Mouse (Mus musculus): ENCODE data around the gene Slc22a3. TPM values are rescaled to one million over a fixed set of nuclear protein-coding genes. Genes with fewer than 3 reads are reported as not detected.

Slc22a3 gene
- polyA plus RNA-seq, 1 experiment from 2014 or later, result 0.59 TPM

DNA sequence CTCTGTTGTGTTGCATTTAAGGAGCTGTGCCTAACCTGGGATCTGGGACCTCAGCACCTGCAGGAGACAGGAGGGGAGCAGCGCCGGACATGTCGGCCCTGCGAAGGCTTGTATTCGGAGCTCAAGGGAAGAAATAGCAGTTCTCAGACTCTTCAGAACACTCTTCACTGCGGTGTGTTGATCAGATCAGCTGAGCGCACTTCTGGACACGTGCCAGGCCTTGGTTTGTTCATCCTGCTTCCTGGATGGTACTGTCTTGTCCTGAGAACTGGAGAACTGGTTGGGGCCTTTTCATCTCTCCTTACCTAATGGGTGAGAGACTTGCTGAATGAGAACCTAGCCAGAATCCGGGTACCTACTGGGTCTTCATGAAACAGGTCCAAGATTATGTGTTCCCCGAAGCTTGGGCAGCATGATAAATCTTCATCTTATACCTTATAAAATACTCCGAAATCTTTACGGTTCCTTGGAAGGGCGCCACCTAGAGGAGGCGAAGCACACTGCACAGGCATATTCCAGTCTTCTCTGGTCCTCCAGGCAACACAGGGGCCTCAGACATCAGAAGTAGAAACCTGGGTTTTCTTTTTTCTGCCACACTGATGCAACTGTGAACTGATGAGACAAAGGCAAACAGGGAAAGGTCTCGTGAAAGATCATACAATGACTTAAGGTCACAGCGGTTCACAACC lies 86.5 kb downstream of the Slc22a3 start:
- Histone ChIP-seq H3K4me3 (no peak overlapping the region), H3K36me3 (no peaks in the 10 kb centered on the region), H3K9ac (no peak overlapping the region), H3K27me3 (no peaks in the 10 kb centered on the region), H3K27ac (no peak overlapping the region), H3K4me2 (no peak overlapping the region), H3K9me3 (no peaks in the 10 kb centered on the region), H3K4me1 (peaks cover 13% of the 10 kb centered on the region; the same call in 1 of the 2 replicates)
- ATAC-seq (ENCODE audit: insufficient number of reproducible peaks, insufficient read depth, low FRiP score, low TSS enrichment, low read depth), result no peak
- 64% methylated on average over 16 of the region's 16 CpGs for WGBS

DNA sequence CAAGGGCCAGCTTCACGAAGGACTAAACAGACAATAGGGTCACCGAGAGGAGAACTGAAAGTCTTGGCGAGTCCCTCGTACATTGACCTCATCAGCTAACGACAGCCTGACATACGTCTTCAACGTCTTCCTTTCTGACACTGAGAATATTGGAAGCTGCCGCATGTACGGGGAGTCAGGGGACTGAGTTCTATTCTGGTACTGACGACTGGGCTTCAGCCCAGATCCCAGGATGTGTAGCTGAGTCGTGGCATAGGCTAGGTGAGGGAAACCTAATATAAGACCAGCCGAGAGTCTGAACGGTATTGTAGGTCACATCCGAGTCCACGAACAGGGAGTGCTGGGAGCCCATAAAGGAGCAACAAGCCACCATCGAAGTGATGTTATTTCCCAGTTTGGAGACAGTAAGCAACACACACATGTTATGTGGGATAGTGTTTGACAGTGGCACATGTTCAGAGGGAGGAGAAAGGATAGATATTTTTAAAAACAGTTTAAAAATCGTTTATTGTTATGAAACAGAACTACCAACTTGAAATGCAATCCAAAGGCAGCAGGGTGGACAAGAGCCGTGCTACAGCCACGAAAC lies 87.9 kb downstream of the Slc22a3 start:
- WGBS, result 68% methylated on average over 19 of the region's 19 CpGs

DNA sequence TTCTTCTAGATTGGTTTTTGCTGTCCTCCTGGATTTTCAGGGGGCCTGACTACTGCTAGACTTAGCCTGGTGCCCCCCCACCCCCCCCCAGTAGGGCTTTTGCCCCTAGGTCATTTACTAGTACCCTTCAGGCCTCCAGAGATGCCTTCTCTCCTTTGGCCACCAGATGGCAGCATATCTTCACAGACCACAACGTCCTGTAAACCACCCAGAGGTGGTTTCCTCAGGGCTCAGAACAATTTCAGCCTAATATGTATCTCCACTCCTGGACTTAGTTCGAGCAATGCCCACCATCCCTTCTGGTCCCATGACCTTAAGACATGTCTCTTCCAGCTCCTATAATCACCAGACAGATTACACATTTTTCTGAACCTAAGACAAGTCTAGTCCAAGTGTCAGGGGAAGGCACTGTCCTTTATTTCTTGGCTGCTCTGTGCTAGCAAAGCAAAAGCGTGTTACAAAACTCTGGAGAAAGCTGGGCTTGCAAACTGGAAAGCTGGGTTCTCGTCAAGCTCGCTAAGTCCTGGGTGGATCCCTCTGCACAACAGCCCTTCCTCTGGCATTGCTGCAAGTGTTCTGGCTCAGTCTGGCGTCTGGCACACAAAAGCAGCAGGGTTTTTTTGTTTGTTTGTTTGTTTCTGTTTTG lies 91.1 kb downstream of the Slc22a3 start:
- no peak for ATAC-seq (ENCODE audit: insufficient number of reproducible peaks, insufficient read depth, low FRiP score, low TSS enrichment, low read depth)
- WGBS, result 43% methylated on average over 6 of the region's 6 CpGs
- peak overlapping the region; percentile 64; the same call in 1 of the 2 replicates for H3K27ac ChIP-seq

More for the DNA sequence above, 87.9 kb downstream of the Slc22a3 start:
- no peak for ATAC-seq (ENCODE audit: insufficient number of reproducible peaks, insufficient read depth, low FRiP score, low TSS enrichment, low read depth)
- no peaks in the 10 kb centered on the region for H3K27me3 ChIP-seq
- H3K9ac ChIP-seq, result no peak overlapping the region
- no peak overlapping the region for H3K27ac ChIP-seq
- H3K36me3 ChIP-seq, result no peaks in the 10 kb centered on the region
- H3K4me1 ChIP-seq, result peaks cover 27% of the 10 kb centered on the region
- H3K4me3 ChIP-seq, result no peak overlapping the region
- no peaks in the 10 kb centered on the region for H3K9me3 ChIP-seq
- H3K4me2 ChIP-seq, result no peak overlapping the region

DNA sequence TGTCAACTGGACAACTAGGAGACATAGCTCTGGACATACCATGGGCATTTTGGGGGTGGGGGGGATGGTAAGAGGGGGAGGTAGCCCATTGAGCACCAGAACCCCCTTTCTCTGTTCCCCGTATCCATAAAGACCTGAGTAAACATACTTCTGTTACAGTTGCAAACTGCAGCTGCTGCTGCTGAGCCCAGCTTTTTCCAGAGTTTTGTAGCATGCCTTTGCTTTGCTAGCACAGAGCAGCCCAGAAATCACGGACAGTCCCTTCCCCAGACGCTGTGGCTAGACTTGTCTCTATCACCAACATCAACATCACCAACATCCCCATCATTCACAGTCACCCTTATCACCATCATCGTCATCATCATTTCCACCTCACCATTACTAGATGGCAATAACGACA lies 91.8 kb downstream of the Slc22a3 start:
- Histone ChIP-seq H3K27me3 (no peaks in the 10 kb centered on the region), H3K36me3 (no peaks in the 10 kb centered on the region), H3K4me1 (peaks cover 35% of the 10 kb centered on the region), H3K9me3 (no peaks in the 10 kb centered on the region), H3K4me2 (no peak overlapping the region), H3K27ac (peak overlapping the region; percentile 64), H3K9ac (no peak overlapping the region), H3K4me3 (no peak overlapping the region)
- WGBS, result 69% methylated on average over 5 of the region's 5 CpGs
- ATAC-seq (ENCODE audit: insufficient number of reproducible peaks, insufficient read depth, low FRiP score, low TSS enrichment, low read depth), result no peak

More for the DNA sequence above, 91.1 kb downstream of the Slc22a3 start:
- H3K4me1 ChIP-seq, result peaks cover 38% of the 10 kb centered on the region
- H3K36me3 ChIP-seq, result no peaks in the 10 kb centered on the region
- H3K9me3 ChIP-seq, result no peaks in the 10 kb centered on the region
- H3K4me3 ChIP-seq, result no peak overlapping the region
- no peak overlapping the region for H3K9ac ChIP-seq
- H3K4me2 ChIP-seq, result no peak overlapping the region
- H3K27me3 ChIP-seq, result no peaks in the 10 kb centered on the region

DNA sequence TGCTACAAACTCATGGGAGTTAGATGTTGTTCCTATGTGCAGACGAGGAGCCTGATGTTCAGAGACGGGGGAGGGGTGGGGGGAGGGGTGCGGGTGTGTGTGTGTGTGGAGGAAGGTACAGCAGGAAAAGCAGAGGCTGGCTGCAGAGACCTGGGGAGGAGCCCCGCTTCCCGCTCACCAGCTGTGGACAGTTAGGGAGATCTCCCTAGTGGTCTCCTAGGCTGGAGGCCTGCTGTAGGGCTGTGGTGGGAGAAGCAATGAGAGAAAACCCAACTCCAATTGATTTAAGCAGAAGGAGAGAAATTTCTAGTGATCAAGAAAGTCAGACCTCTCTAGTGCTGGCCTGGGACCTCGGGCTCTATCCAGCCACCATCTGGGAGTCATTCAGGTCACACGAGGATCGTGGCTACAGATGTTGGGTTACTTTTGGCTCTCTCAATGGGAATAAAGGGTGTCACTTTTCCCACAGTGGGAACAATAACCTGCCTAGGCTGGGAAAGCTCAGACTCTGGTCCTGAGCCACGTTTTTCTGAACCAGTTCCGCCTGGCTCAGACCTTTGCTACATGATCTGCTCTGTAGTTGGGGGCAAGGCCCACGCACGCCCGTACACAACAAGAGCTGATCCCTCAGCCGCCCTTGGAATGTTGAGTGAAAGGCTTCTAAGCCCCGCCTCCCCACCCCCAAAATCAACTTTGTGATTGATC lies 92.3 kb downstream of the Slc22a3 start:
- no peak overlapping the region for H3K9ac ChIP-seq

DNA sequence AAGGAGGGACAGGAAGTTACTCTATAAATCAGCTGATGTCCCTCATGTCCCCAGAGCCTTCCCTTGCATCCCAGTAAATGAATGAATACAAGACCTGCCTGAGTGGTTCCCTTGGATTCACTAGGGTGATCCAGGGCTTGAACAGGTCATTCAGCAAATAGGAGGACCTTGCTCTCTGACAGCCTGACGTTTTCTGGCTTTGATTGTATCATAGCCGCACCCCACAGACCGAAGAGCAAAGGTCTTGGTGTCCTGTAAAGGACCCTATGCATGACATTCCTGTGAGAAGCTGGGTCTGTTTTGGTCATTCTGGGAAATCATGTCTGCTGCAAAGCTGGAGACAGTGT lies 94.6 kb downstream of the Slc22a3 start:
- Histone ChIP-seq H3K27ac (no peak overlapping the region), H3K27me3 (no peaks in the 10 kb centered on the region), H3K4me1 (peaks cover 31% of the 10 kb centered on the region), H3K4me2 (no peak overlapping the region), H3K4me3 (no peak overlapping the region), H3K9me3 (no peaks in the 10 kb centered on the region), H3K9ac (no peak overlapping the region), H3K36me3 (no peaks in the 10 kb centered on the region)
- ATAC-seq (ENCODE audit: insufficient number of reproducible peaks, insufficient read depth, low FRiP score, low TSS enrichment, low read depth), result no peak
- 64% methylated on average over 3 of the region's 3 CpGs for WGBS

More for the DNA sequence above, 92.3 kb downstream of the Slc22a3 start:
- WGBS, result 19% methylated on average over 15 of the region's 15 CpGs
- peaks cover 34% of the 10 kb centered on the region for H3K4me1 ChIP-seq
- no peaks in the 10 kb centered on the region for H3K27me3 ChIP-seq
- no peaks in the 10 kb centered on the region for H3K9me3 ChIP-seq
- H3K27ac ChIP-seq, result peak overlapping the region; percentile 64
- peak; percentile 52 for ATAC-seq (ENCODE audit: insufficient number of reproducible peaks, insufficient read depth, low FRiP score, low TSS enrichment, low read depth)
- no peak overlapping the region for H3K4me3 ChIP-seq
- no peaks in the 10 kb centered on the region for H3K36me3 ChIP-seq
- H3K4me2 ChIP-seq, result 0 out of 2 replicates have a peak overlapping the region, but pooled peaks have one; percentile 9

DNA sequence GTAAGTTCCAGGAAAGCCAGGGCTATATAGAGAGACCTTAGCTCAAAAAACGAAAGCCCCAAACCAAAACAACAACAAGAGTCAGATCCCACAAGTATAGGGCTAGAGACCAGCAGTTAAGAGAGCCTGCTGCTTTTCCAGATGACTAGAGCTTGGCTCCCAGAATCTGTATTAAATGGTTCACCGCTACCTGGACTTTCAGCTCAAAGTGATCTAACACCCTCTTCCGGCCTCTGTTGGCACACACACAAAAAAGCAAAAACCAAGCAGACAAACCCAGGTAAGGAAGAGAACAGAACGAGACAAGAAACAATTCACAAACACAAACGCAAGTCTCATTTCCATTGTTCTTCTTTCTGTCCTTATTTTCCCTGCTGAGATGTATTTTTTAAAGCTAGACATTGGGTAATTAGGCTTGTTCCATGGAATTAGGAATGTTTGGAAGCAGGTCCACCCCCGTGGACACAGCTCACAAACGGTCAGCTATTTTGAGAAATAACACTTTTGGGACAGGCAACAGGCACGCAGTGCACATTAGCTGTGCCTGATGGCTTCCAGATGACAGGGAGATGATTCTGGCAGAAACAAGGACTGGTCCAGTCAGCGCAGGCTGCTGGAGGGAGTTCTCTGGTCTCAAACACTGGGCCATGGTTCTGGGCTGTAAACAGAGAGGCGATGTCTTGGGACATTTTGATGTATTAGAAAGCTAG lies 95.2 kb downstream of the Slc22a3 start:
- no peak overlapping the region for H3K4me3 ChIP-seq
- peaks cover 31% of the 10 kb centered on the region for H3K4me1 ChIP-seq
- no peaks in the 10 kb centered on the region for H3K27me3 ChIP-seq
- no peaks in the 10 kb centered on the region for H3K9me3 ChIP-seq
- no peak overlapping the region for H3K4me2 ChIP-seq
- no peak overlapping the region for H3K9ac ChIP-seq
- no peak overlapping the region for H3K27ac ChIP-seq
- no peaks in the 10 kb centered on the region for H3K36me3 ChIP-seq
- ATAC-seq (ENCODE audit: insufficient number of reproducible peaks, insufficient read depth, low FRiP score, low TSS enrichment, low read depth), result no peak
- 44% methylated on average over 10 of the region's 10 CpGs for WGBS

DNA sequence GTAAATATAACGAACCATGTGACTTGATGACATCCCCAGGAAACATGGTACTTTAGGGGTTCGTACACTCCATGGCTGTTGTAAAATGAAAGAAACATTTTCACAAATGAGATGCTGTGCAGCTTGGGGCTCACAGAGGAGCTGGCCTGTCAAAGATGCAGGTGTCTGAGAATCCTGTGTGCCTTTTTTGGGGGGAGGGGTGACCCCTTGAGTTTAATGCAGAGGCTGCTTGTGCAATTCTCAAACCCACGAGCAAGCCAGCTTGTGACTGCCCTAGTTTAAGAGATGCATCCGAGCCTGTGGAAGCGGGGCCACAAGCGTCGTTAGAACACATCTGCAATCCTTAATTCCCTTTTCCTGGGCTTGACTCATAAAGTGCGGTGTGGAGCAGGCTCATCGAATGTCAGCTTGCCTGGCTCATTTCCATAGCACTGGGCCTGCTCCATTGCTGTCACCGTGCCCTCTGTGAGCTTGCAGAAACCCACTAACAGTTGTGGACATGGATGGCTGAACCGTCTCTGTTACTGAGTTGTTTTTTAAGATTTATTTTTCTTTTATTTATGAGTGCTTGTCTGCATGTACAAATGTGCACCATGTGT lies 98.1 kb downstream of the Slc22a3 start:
- Histone ChIP-seq H3K9ac (no peak overlapping the region), H3K4me1 (peaks cover 15% of the 10 kb centered on the region), H3K4me2 (no peak overlapping the region), H3K9me3 (no peaks in the 10 kb centered on the region), H3K4me3 (no peak overlapping the region), H3K27ac (no peak overlapping the region), H3K27me3 (no peaks in the 10 kb centered on the region), H3K36me3 (no peaks in the 10 kb centered on the region)
- WGBS, result 53% methylated on average over 11 of the region's 11 CpGs
- no peak for ATAC-seq (ENCODE audit: insufficient number of reproducible peaks, insufficient read depth, low FRiP score, low TSS enrichment, low read depth)

DNA sequence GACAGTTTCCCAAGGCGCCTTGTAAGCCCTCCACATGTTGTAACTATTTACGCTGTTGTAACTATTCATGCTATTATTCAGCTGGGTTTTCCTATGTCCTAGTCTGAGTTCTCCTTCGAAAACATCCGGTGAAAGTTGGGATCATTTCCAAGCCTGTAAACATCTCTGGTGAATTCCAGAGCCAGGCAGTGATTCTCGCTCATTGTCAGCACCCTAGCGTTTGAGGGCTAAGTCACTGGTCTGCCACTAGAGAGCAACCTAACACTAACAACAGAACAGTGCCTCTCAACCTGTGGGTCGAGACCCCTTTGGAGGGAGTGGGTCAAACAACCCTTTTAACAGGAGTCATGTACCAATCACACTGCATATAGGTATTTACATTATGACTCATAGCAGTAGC lies 104.1 kb downstream of the Slc22a3 start:
- Histone ChIP-seq H3K27me3 (no peaks in the 10 kb centered on the region), H3K4me1 (no peaks in the 10 kb centered on the region), H3K27ac (no peak overlapping the region), H3K4me3 (no peak overlapping the region), H3K9me3 (no peaks in the 10 kb centered on the region), H3K4me2 (no peak overlapping the region), H3K9ac (no peak overlapping the region), H3K36me3 (no peaks in the 10 kb centered on the region)
- no peak for ATAC-seq (ENCODE audit: insufficient number of reproducible peaks, insufficient read depth, low FRiP score, low TSS enrichment, low read depth)
- WGBS, result 65% methylated on average over 7 of the region's 7 CpGs

DNA sequence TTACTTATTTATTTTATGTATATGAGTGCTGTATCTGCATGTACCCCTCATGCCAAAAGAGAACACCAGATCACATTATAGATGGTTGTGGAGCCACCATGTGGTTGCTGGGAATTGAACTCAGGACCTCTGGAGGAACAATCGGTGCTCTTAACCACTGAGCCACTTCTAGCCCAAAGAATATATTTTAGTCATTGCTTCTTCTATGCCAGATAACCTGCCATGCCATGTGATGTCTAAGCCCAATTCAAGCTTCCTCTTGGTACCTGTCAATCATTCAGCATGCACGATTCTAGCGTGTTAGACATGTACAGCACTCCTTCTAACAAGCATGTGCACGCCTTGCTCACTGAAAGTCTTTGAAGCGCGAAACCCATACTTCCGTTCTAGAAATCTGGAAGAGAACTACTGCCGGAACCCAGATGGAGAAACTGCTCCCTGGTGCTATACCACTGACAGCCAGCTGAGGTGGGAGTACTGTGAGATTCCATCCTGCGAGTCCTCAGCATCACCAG lies 111.3 kb downstream of the Slc22a3 start:
- Histone ChIP-seq H3K27ac (no peak overlapping the region), H3K36me3 (no peaks in the 10 kb centered on the region), H3K9me3 (no peaks in the 10 kb centered on the region), H3K4me3 (no peak overlapping the region), H3K9ac (no peak overlapping the region), H3K4me2 (no peak overlapping the region), H3K27me3 (no peaks in the 10 kb centered on the region; the same call in 1 of the 2 replicates), H3K4me1 (peaks cover 11% of the 10 kb centered on the region; the same call in 1 of the 2 replicates)
- ATAC-seq (ENCODE audit: insufficient number of reproducible peaks, insufficient read depth, low FRiP score, low TSS enrichment, low read depth), result no peak
- 80% methylated on average over 9 of the region's 9 CpGs for WGBS

DNA sequence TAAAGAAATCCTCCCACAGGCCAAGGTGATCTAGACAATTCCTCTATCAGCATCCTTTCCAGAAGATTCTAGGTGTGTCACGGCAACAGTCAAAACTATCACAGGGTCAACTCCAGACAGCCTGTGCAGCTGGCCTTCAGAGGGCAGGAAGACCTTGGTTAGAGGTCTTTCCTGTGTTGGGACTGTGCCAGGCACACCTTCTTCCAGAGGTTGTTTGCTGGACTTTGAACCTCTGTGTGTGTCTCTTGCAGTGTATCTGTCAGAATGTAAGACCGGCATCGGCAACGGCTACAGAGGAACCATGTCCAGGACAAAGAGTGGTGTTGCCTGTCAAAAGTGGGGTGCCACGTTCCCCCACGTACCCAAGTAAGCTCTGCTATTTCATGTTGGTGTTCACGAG lies 119.3 kb downstream of the Slc22a3 start:
- no peak overlapping the region for H3K9ac ChIP-seq
- WGBS, result 89% methylated on average over 7 of the region's 7 CpGs

More for the DNA sequence above, 119.3 kb downstream of the Slc22a3 start:
- H3K27ac ChIP-seq, result no peak overlapping the region
- no peaks in the 10 kb centered on the region for H3K27me3 ChIP-seq
- no peaks in the 10 kb centered on the region for H3K9me3 ChIP-seq
- no peak overlapping the region for H3K4me2 ChIP-seq
- no peaks in the 10 kb centered on the region for H3K4me1 ChIP-seq
- ATAC-seq (ENCODE audit: insufficient number of reproducible peaks, insufficient read depth, low FRiP score, low TSS enrichment, low read depth), result no peak
- H3K4me3 ChIP-seq, result no peak overlapping the region
- no peaks in the 10 kb centered on the region for H3K36me3 ChIP-seq

All from embryonic facial prominence, embryonic 13.5 days (tissue).